Mouse (Mus musculus) kidney, postnatal 0 days (tissue): Measurements from ENCODE around the gene Lamb3. TPM values are rescaled to one million over a fixed set of nuclear protein-coding genes. Genes with fewer than 3 reads are reported as not detected.

ENCODE experiments used
- ATAC-seq: fragments of 200-750 bp; cut with Nextera tagmentation; replicated peaks from 2 replicates; pipeline ENCODE4 v1.8.0; 2017; ENCODE audit warnings: low read depth, moderate number of reproducible peaks, moderate TSS enrichment, moderate library complexity; ENCODE audit not compliant: low FRiP score
- DNase-seq: peaks from one replicate; pipeline ENCODE4 v3.0.0-alpha.2; 2016; ENCODE audit warnings: low spot score
- H3K27ac ChIP-seq: fragments of 300-500 bp; sonication (generic); 2 replicates; pipeline ENCODE4 v1.5.1; 2014; ENCODE audit warnings: mild to moderate bottlenecking
- H3K27me3 ChIP-seq: fragments of 300-500 bp; sonication (generic); 2 replicates; pipeline ENCODE4 v1.6.1; 2014; ENCODE audit warnings: low read length, mixed read lengths; ENCODE audit not compliant: insufficient read depth
- H3K36me3 ChIP-seq: fragments of 300-500 bp; sonication (generic); 2 replicates; pipeline ENCODE4 v1.6.1; 2014; ENCODE audit warnings: low read length, mixed read lengths; ENCODE audit not compliant: insufficient read depth
- H3K4me1 ChIP-seq: fragments of 300-500 bp; sonication (generic); replicated peaks from 2 replicates; pipeline ENCODE4 v1.6.1; 2014; ENCODE audit warnings: antibody characterized with exemption, low read length, mixed read lengths; ENCODE audit not compliant: insufficient read depth
- H3K4me2 ChIP-seq: fragments of 300-500 bp; sonication (generic); 2 replicates; pipeline ENCODE4 v1.6.1; 2014; ENCODE audit warnings: mild to moderate bottlenecking, low read length, moderate library complexity, mixed read lengths
- H3K4me3 ChIP-seq: fragments of 300-500 bp; sonication (generic); replicated peaks from 2 replicates; pipeline ENCODE4 v1.5.1; 2014; ENCODE audit warnings: low read depth, low read length
- H3K9ac ChIP-seq: fragments of 300-500 bp; sonication (generic); 2 replicates; pipeline ENCODE4 v1.6.1; 2014; ENCODE audit warnings: low read depth, low read length
- H3K9me3 ChIP-seq: fragments of 300-500 bp; sonication (generic); replicated peaks from 2 replicates; pipeline ENCODE4 v1.6.1; 2016; ENCODE audit warnings: low read length, inconsistent platforms, mixed read lengths
- CTCF ChIP-seq: IDR thresholded peaks from 2 replicates; pipeline ENCODE4 v1.5.1; 2016; ENCODE audit warnings: antibody characterized with exemption, low read depth, mild to moderate bottlenecking, moderate library complexity
- WGBS: fragments of 180-500 bp; shearing (Covaris S2); extraction: QIAGEN DNeasy Blood & Tissue Kit; methylation state at CpG from one replicate; pipeline ENCODE4 v1.1.7; 2014; 5-methylcytosine and 5-hydroxymethylcytosine counted together
- polyA plus RNA-seq: library from polyadenylated mRNA; unstranded; fragments of >200 nt; fragmentation: Nextera tagmentation; extraction: Ambion mirVana; gene quantifications from 2 replicates; pipeline ENCODE4 v1.2.1, GENCODE M21; 2015

Lamb3 gene
- polyA plus RNA-seq, 1 experiment from 2014 or later: 1.9 TPM

- Histone ChIP-seq H3K27ac (no peak overlapping the region), H3K27me3 (no peaks in the 10 kb centered on the region), H3K4me1 (peaks cover 11% of the 10 kb centered on the region; the same call in 1 of the 2 replicates), H3K9ac (no peak overlapping the region), H3K4me2 (no peak overlapping the region), H3K36me3 (no peaks in the 10 kb centered on the region), H3K9me3 (no peaks in the 10 kb centered on the region), H3K4me3 (no peak overlapping the region)
- peak; percentile 79 for TF ChIP-seq CTCF
- peak; percentile 86 for DNase-seq
- ATAC-seq: peak; percentile 69
- WGBS: 29% methylated on average over 3 of the region's 3 CpGs
These were observed 48.2 kb downstream of the Lamb3 start for GRCm38 (mm10) chr1:193255488-193256288.

GRCm38 (mm10) chr1:193256289-193256577, 48.7 kb downstream of the Lamb3 start:
- Histone ChIP-seq H3K9ac (no peak overlapping the region), H3K27me3 (no peaks in the 10 kb centered on the region), H3K4me2 (no peak overlapping the region), H3K27ac (no peak overlapping the region), H3K36me3 (no peaks in the 10 kb centered on the region), H3K9me3 (no peaks in the 10 kb centered on the region), H3K4me1 (peaks cover 10% of the 10 kb centered on the region; the same call in 1 of the 2 replicates), H3K4me3 (no peak overlapping the region)
- no peak for TF ChIP-seq CTCF
- DNase-seq: no peak
- ATAC-seq: peak; percentile 48

GRCm38 (mm10) chr1:193256621-193257098, 49.2 kb downstream of the Lamb3 start:
- no peak for TF ChIP-seq CTCF
- DNase-seq: no peak
- ATAC-seq: no peak
- WGBS: 35% methylated on average over 5 of the region's 5 CpGs
- H3K4me2 ChIP-seq: no peak overlapping the region
- H3K4me1 ChIP-seq: peaks cover 6% of the 10 kb centered on the region; the same call in 1 of the 2 replicates
- no peaks in the 10 kb centered on the region for H3K36me3 ChIP-seq
- no peak overlapping the region for H3K4me3 ChIP-seq
- H3K27ac ChIP-seq: no peak overlapping the region
- H3K9ac ChIP-seq: no peak overlapping the region
- H3K27me3 ChIP-seq: no peaks in the 10 kb centered on the region
- H3K9me3 ChIP-seq: no peaks in the 10 kb centered on the region

GRCm38 (mm10) chr1:193259559-193259958, 52.1 kb downstream of the Lamb3 start:
- no peak for ATAC-seq

GRCm38 (mm10) chr1:193261897-193262548, 54.5 kb downstream of the Lamb3 start:
- TF ChIP-seq CTCF: no peak
- Histone ChIP-seq H3K27me3 (no peaks in the 10 kb centered on the region), H3K4me3 (no peak overlapping the region), H3K36me3 (no peaks in the 10 kb centered on the region), H3K4me2 (no peak overlapping the region), H3K4me1 (no peaks in the 10 kb centered on the region), H3K27ac (peak overlapping the region; percentile 70; the same call in 1 of the 2 replicates), H3K9ac (no peak overlapping the region), H3K9me3 (no peaks in the 10 kb centered on the region)
- WGBS: 59% methylated on average over 7 of the region's 7 CpGs
- ATAC-seq (no peak; the same call in 1 of the 2 replicates), DNase-seq (peak; percentile 87)

More at GRCm38 (mm10) chr1:193259559-193259958, 52.1 kb downstream of the Lamb3 start:
- no peak for TF ChIP-seq CTCF
- Histone ChIP-seq H3K36me3 (no peaks in the 10 kb centered on the region), H3K9ac (no peak overlapping the region), H3K4me1 (no peaks in the 10 kb centered on the region), H3K27me3 (no peaks in the 10 kb centered on the region), H3K27ac (no peak overlapping the region), H3K4me3 (no peak overlapping the region), H3K4me2 (no peak overlapping the region), H3K9me3 (no peaks in the 10 kb centered on the region)
- DNase-seq: no peak
- WGBS: 89% methylated on average over 9 of the region's 9 CpGs

GRCm38 (mm10) chr1:193263026-193263907, 55.8 kb downstream of the Lamb3 start:
- Histone ChIP-seq H3K4me1 (no peaks in the 10 kb centered on the region), H3K9ac (no peak overlapping the region), H3K27ac (peak overlapping the region; percentile 50), H3K4me3 (no peak overlapping the region), H3K9me3 (no peaks in the 10 kb centered on the region), H3K27me3 (no peaks in the 10 kb centered on the region), H3K36me3 (no peaks in the 10 kb centered on the region), H3K4me2 (no peak overlapping the region)
- 66% methylated on average over 8 of the region's 8 CpGs for WGBS
- no peak for ATAC-seq
- TF ChIP-seq CTCF: no peak
- no peak for DNase-seq
